Mouse (Mus musculus) testis, adult 2 months (tissue): ENCODE data around the gene Ccdc187. TPM values are rescaled to one million over a fixed set of nuclear protein-coding genes. Genes with fewer than 3 reads are reported as not detected.
A peak's percentile ranks its signal among the peaks of the same experiment; 100 is the strongest.

Experiments
- H3K27ac ChIP-seq: fragments of 200-500 bp; 2 replicates; pipeline ENCODE4 v1.5.1; 2012; ENCODE audit warnings: low read depth, low read length; ENCODE audit not compliant: control insufficient read depth, insufficient read depth
- H3K27me3 ChIP-seq: fragments of 200-500 bp; 2 replicates; pipeline ENCODE4 v1.6.1; 2012; ENCODE audit warnings: mild to moderate bottlenecking, low read length, moderate library complexity; ENCODE audit not compliant: control insufficient read depth, insufficient read depth
- H3K36me3 ChIP-seq: fragments of 200-500 bp; 2 replicates; pipeline ENCODE4 v1.6.1; 2012; ENCODE audit warnings: mild to moderate bottlenecking, low read length; ENCODE audit not compliant: control insufficient read depth, insufficient read depth
- H3K4me1 ChIP-seq: fragments of 200-500 bp; 2 replicates; pipeline ENCODE4 v1.6.1; 2012; ENCODE audit warnings: low read length; ENCODE audit not compliant: control insufficient read depth, insufficient read depth
- H3K4me3 ChIP-seq: fragments of 200-500 bp; 2 replicates; pipeline ENCODE4 v1.5.1; 2012; ENCODE audit warnings: low read depth, mild to moderate bottlenecking, low read length, moderate library complexity, mixed read lengths; ENCODE audit not compliant: control insufficient read depth
- CTCF ChIP-seq: fragments of 200-500 bp; IDR thresholded peaks from 2 replicates; pipeline ENCODE4 v1.5.1; 2012; ENCODE audit warnings: low read depth, mild to moderate bottlenecking, inconsistent platforms, low read length, moderate library complexity; ENCODE audit not compliant: control insufficient read depth, insufficient read depth, insufficient replicate concordance
- POLR2A ChIP-seq: fragments of 200-500 bp; IDR thresholded peaks from 2 replicates; pipeline ENCODE4 v1.6.1; 2012; ENCODE audit warnings: low read depth, mild to moderate bottlenecking, inconsistent platforms, low read length, moderate library complexity; ENCODE audit not compliant: control insufficient read depth
- polyA plus RNA-seq: library from polyadenylated mRNA; depleted of rRNA; stranded (reverse); fragments of >200 nt; gene quantifications from 2 replicates; pipeline ENCODE4 v1.2.3, GENCODE M21; 2012

The Ccdc187 gene
- polyA plus RNA-seq, 1 experiment: 90.3 TPM

GRCm38 (mm10) chr2:26298856-26299230, 4.5 kb upstream of the Ccdc187 start:
- Histone ChIP-seq H3K36me3 (no peaks in the 10 kb centered on the region), H3K27ac (no peak overlapping the region), H3K4me1 (peaks cover 2% of the 10 kb centered on the region; the same call in 1 of the 2 replicates), H3K4me3 (no peak overlapping the region), H3K27me3 (no peaks in the 10 kb centered on the region)
- no peak for TF ChIP-seq POLR2A
- TF ChIP-seq CTCF: no peak

- no peak overlapping the region for H3K27ac ChIP-seq
- no peaks in the 10 kb centered on the region for H3K36me3 ChIP-seq
- no peak overlapping the region for H3K4me3 ChIP-seq
- no peaks in the 10 kb centered on the region for H3K27me3 ChIP-seq
- H3K4me1 ChIP-seq: peaks cover 2% of the 10 kb centered on the region; the same call in 1 of the 2 replicates
- TF ChIP-seq CTCF (no peak), POLR2A (no peak)
Observed at GRCm38 (mm10) chr2:26298208-26298855, 4.0 kb upstream of the Ccdc187 start.

GRCm38 (mm10) chr2:26296606-26297195, 2.3 kb upstream of the Ccdc187 start:
- H3K4me3 ChIP-seq: peak overlapping the region; percentile 62
- no peaks in the 10 kb centered on the region for H3K27me3 ChIP-seq
- H3K27ac ChIP-seq: no peak overlapping the region
- TF ChIP-seq CTCF (no peak), POLR2A (no peak)
- peaks cover 2% of the 10 kb centered on the region; the same call in 1 of the 2 replicates for H3K4me1 ChIP-seq
- H3K36me3 ChIP-seq: no peaks in the 10 kb centered on the region

- no peaks in the 10 kb centered on the region for H3K27me3 ChIP-seq
- no peak overlapping the region for H3K4me3 ChIP-seq
- no peaks in the 10 kb centered on the region for H3K36me3 ChIP-seq
- H3K4me1 ChIP-seq: no peaks in the 10 kb centered on the region
- TF ChIP-seq CTCF (no peak), POLR2A (no peak)
- no peak overlapping the region for H3K27ac ChIP-seq
Observed at GRCm38 (mm10) chr2:26290133-26290532, 4.2 kb downstream of the Ccdc187 start.

- Histone ChIP-seq H3K4me1 (no peaks in the 10 kb centered on the region), H3K36me3 (no peaks in the 10 kb centered on the region), H3K4me3 (no peak overlapping the region), H3K27me3 (no peaks in the 10 kb centered on the region), H3K27ac (no peak overlapping the region)
- no peak for TF ChIP-seq CTCF
- TF ChIP-seq POLR2A: no peak
Observed at GRCm38 (mm10) chr2:26286391-26286790, 8.0 kb downstream of the Ccdc187 start.

- no peak for TF ChIP-seq POLR2A
- no peak for TF ChIP-seq CTCF
- no peaks in the 10 kb centered on the region for H3K4me1 ChIP-seq
- no peak overlapping the region for H3K4me3 ChIP-seq
- no peaks in the 10 kb centered on the region for H3K27me3 ChIP-seq
- no peaks in the 10 kb centered on the region for H3K36me3 ChIP-seq
- no peak overlapping the region for H3K27ac ChIP-seq
Observed at GRCm38 (mm10) chr2:26285804-26286203, 8.6 kb downstream of the Ccdc187 start.

GRCm38 (mm10) chr2:26280594-26280993, 13.8 kb downstream of the Ccdc187 start:
- H3K4me1 ChIP-seq: peaks cover 2% of the 10 kb centered on the region; the same call in 1 of the 2 replicates
- H3K36me3 ChIP-seq: no peaks in the 10 kb centered on the region
- H3K4me3 ChIP-seq: no peak overlapping the region
- H3K27ac ChIP-seq: peak overlapping the region; percentile 57; the same call in 1 of the 2 replicates
- H3K27me3 ChIP-seq: no peaks in the 10 kb centered on the region
- TF ChIP-seq CTCF (no peak), POLR2A (no peak)

GRCm38 (mm10) chr2:26279712-26280111, 14.6 kb downstream of the Ccdc187 start:
- no peaks in the 10 kb centered on the region for H3K27me3 ChIP-seq
- no peak overlapping the region for H3K27ac ChIP-seq
- peaks cover 2% of the 10 kb centered on the region; the same call in 1 of the 2 replicates for H3K4me1 ChIP-seq
- TF ChIP-seq CTCF (no peak), POLR2A (no peak)
- no peak overlapping the region for H3K4me3 ChIP-seq
- no peaks in the 10 kb centered on the region for H3K36me3 ChIP-seq
